Mouse (Mus musculus) G1E (cell line): ENCODE measurements around the gene Nfkbia. TPM values are rescaled to one million over a fixed set of nuclear protein-coding genes. Genes with fewer than 3 reads are reported as not detected.

Source experiments
- ATAC-seq: 2 replicates; pipeline ENCODE4 v1.8.0; 2016; ENCODE audit warnings: mild to moderate bottlenecking; ENCODE audit not compliant: insufficient number of reproducible peaks, poor library complexity, low FRiP score, severe bottlenecking; ENCODE audit errors: extremely low read depth
- DNase-seq: peaks from one replicate; pipeline ENCODE4 v3.0.0; 2012; ENCODE audit warnings: low spot score
- H3K27me3 ChIP-seq: 2 replicates; pipeline ENCODE4 v1.6.1; 2012; ENCODE audit warnings: mild to moderate bottlenecking, low read length, inconsistent platforms; ENCODE audit not compliant: insufficient read depth
- H3K36me3 ChIP-seq: replicated peaks from 2 replicates; pipeline ENCODE3; 2012; ENCODE audit warnings: mild to moderate bottlenecking, inconsistent platforms
- H3K4me1 ChIP-seq: 2 replicates; pipeline ENCODE4 v1.6.1; 2012; ENCODE audit warnings: low read depth, low read length, inconsistent platforms, mixed read lengths; ENCODE audit not compliant: insufficient read depth
- H3K4me3 ChIP-seq: 2 replicates; pipeline ENCODE4 v1.5.1; 2012; ENCODE audit warnings: low read depth, mild to moderate bottlenecking, inconsistent platforms, low read length, moderate library complexity, mixed read lengths
- H3K9me3 ChIP-seq: replicated peaks from 2 replicates; pipeline ENCODE4 v1.6.1; 2012; ENCODE audit warnings: inconsistent platforms
- CTCF ChIP-seq: IDR thresholded peaks from 2 replicates; pipeline ENCODE4 v1.5.1; 2012; ENCODE audit warnings: low read depth, low read length, inconsistent platforms, mixed read lengths
- GATA1 ChIP-seq: IDR thresholded peaks from 2 replicates; pipeline ENCODE4 v1.6.1; 2012; ENCODE audit warnings: borderline replicate concordance, low read length, inconsistent platforms, mixed read lengths
- GATA2 ChIP-seq: IDR thresholded peaks from 2 replicates; pipeline ENCODE4 v1.6.1; 2012; ENCODE audit warnings: low read depth, low read length, inconsistent platforms, borderline replicate concordance
- POLR2AphosphoS5 ChIP-seq: IDR thresholded peaks from 2 replicates; pipeline ENCODE4 v1.6.1; 2012; ENCODE audit warnings: low read depth, low read length, inconsistent platforms; ENCODE audit not compliant: insufficient replicate concordance
- TAL1 ChIP-seq: conservative IDR thresholded peaks from 2 replicates; pipeline ENCODE4 v1.6.1; 2012; ENCODE audit warnings: low read depth, low read length, inconsistent platforms, mixed read lengths
- polyA plus RNA-seq: library from polyadenylated mRNA; stranded (reverse); fragments of >175 nt; gene quantifications from 2 replicates; pipeline ENCODE4 v1.2.3, GENCODE M21; 2012
- total RNA-seq, 2 experiments: library from RNA; stranded (forward) in 1 of 2; stranded (reverse) in 1 of 2; fragments of 200-1000 nt in 1 of 2; fragments of >200 nt in 1 of 2; fragmentation: Nextera tagmentation in 1 of 2; gene quantifications; 2 replicates each; pipeline ENCODE4 v1.2.3; 2014 to 2017

Gene Nfkbia
- total and polyA plus RNA-seq, 3 experiments = 11.0 to 28.8 (median 14.1) TPM

- H3K9me3 ChIP-seq = no peaks in the 10 kb centered on the region
- H3K36me3 ChIP-seq = no peaks in the 10 kb centered on the region
- H3K27me3 ChIP-seq = peaks cover 60% of the 10 kb centered on the region
- TF ChIP-seq POLR2AphosphoS5 (no peak), CTCF (no peak), GATA1 (no peak), TAL1 (no peak), GATA2 (no peak)
- peaks cover 5% of the 10 kb centered on the region for H3K4me1 ChIP-seq
- ATAC-seq (no peak), DNase-seq (no peak)
- no peak overlapping the region for H3K4me3 ChIP-seq
These were observed 13.5 kb downstream of the Nfkbia start for GRCm38 (mm10) chr12:55478901-55479300.

GRCm38 (mm10) chr12:55474209-55474583, 18.3 kb downstream of the Nfkbia start:
- Histone ChIP-seq H3K4me1 (peaks cover 14% of the 10 kb centered on the region), H3K9me3 (no peaks in the 10 kb centered on the region), H3K4me3 (no peak overlapping the region), H3K36me3 (no peaks in the 10 kb centered on the region), H3K27me3 (peaks cover 63% of the 10 kb centered on the region)
- no peak for TF ChIP-seq POLR2AphosphoS5
- no peak for TF ChIP-seq GATA2
- no peak for TF ChIP-seq CTCF
- TF ChIP-seq GATA1 = no peak
- TF ChIP-seq TAL1 = no peak
- DNase-seq = no peak
- no peak for ATAC-seq

DNA sequence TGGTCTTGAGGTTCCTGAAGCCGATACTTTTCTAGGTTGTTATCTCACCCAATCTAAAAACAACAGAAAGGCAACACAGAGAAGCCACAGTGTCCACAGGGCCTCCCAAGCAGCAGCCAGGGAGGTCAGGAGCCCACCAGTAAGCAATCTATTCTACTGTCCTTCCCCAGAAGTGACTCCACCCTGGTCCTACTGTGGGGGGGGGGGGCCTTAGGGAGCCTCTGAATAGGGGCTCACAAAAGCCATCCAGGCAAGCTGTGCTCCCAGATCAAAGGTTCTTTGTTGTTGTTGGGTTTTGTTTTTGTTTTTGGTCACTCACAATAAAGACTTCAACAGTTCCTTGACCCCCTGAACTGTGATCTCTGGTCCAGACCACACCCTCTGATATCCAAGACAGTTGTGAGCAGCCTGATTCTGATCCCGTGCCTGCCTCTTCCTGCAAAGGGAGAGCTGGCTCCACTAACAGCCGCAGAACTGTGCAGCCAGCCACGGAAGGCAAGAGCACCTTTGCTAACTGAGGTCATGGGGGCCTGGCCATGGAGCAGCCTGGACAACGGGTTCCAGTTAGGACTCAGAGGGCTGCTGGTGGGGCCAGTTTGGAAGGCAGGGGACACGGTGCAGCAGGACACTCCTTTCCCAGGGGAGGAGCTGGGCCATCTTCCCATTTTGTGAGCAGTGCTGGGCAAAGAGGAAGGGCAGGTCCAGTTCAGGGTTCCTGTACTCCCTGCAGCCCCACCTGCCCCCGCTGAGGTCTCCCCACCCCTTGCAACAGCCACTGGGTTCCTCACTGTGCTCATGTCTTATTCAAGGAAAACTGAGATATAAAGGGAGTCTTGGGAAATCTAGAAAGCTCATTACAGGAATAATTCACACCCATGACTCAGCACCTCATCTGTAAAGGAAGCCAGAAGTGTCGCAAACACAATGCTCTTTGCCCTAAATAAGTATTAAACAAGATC, 18.9 kb downstream of the Nfkbia start:
- H3K36me3 ChIP-seq = no peaks in the 10 kb centered on the region
- H3K27me3 ChIP-seq = peaks cover 64% of the 10 kb centered on the region
- no peak overlapping the region for H3K4me3 ChIP-seq
- H3K9me3 ChIP-seq = no peaks in the 10 kb centered on the region
- TF ChIP-seq TAL1 (no peak), CTCF (no peak), GATA2 (no peak), POLR2AphosphoS5 (no peak)
- peaks cover 14% of the 10 kb centered on the region for H3K4me1 ChIP-seq
- DNase-seq = no peak
- no peak for ATAC-seq

- Histone ChIP-seq H3K9me3 (no peaks in the 10 kb centered on the region), H3K27me3 (peaks cover 76% of the 10 kb centered on the region), H3K36me3 (no peaks in the 10 kb centered on the region), H3K4me3 (no peak overlapping the region), H3K4me1 (peaks cover 14% of the 10 kb centered on the region)
- no peak for TF ChIP-seq GATA2
- no peak for TF ChIP-seq POLR2AphosphoS5
- no peak for TF ChIP-seq TAL1
- TF ChIP-seq GATA1 = no peak
- TF ChIP-seq CTCF = no peak
- ATAC-seq (no peak), DNase-seq (no peak)
These were observed 21.1 kb downstream of the Nfkbia start for GRCm38 (mm10) chr12:55471344-55471743.

DNA sequence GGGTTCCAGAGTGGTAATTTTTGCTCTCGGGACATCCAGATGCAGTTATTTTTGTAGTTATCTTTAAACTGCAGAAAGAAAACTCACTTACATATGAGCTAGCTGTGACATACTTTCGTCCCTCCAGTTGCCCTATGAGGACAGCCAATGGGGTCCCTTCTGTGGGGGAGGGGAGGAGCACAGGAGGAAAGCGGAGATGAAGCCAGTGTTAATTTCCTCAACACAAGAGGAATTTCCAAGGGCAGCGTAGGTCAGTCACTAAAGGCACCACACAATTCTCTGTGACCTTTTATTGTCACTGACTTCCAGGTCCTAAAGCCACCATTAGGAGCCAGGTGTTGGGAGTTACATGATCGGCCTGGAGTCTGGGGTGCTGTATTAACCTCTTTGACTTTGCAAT, 22.0 kb downstream of the Nfkbia start:
- peaks cover 79% of the 10 kb centered on the region for H3K27me3 ChIP-seq
- no peak overlapping the region for H3K4me3 ChIP-seq
- ATAC-seq = no peak
- no peaks in the 10 kb centered on the region for H3K9me3 ChIP-seq
- no peak for TF ChIP-seq GATA1
- TF ChIP-seq GATA2 = no peak
- no peak for TF ChIP-seq TAL1
- no peak for TF ChIP-seq POLR2AphosphoS5
- no peak for TF ChIP-seq CTCF
- no peak for DNase-seq
- H3K4me1 ChIP-seq = peaks cover 16% of the 10 kb centered on the region
- no peaks in the 10 kb centered on the region for H3K36me3 ChIP-seq

GRCm38 (mm10) chr12:55467331-55468180, 24.9 kb downstream of the Nfkbia start:
- H3K9me3 ChIP-seq = no peaks in the 10 kb centered on the region
- no peak for ATAC-seq
- no peak overlapping the region for H3K4me3 ChIP-seq
- DNase-seq = no peak
- no peak for TF ChIP-seq CTCF
- no peak for TF ChIP-seq GATA2
- no peak for TF ChIP-seq TAL1
- TF ChIP-seq POLR2AphosphoS5 = no peak
- no peak for TF ChIP-seq GATA1
- H3K4me1 ChIP-seq = peaks cover 23% of the 10 kb centered on the region
- H3K27me3 ChIP-seq = peaks cover 80% of the 10 kb centered on the region
- no peaks in the 10 kb centered on the region for H3K36me3 ChIP-seq
